Mouse (Mus musculus): ENCODE data around the gene G6pc3. TPM values are rescaled to one million over a fixed set of nuclear protein-coding genes. Genes with fewer than 3 reads are reported as not detected.

Gene G6pc3
- polyA plus RNA-seq, 1 experiment from 2014 or later, result 28.6 TPM

GRCm38 (mm10) chr11:102227270-102228190 is 38.1 kb downstream of the G6pc3 start:
- Histone ChIP-seq H3K4me1 (replicated peaks; ENCODE audit: control insufficient read depth, insufficient read depth, low read length) (peaks cover 56% of the 10 kb centered on the region), H3K27ac (ENCODE audit: low read length) (no peak overlapping the region), H3K4me3 (ENCODE audit: low read length) (peak overlapping the region; percentile 17), H3K27me3 (ENCODE audit: control insufficient read depth, insufficient read depth, low read depth, low read length) (no peaks in the 10 kb centered on the region), H3K4me2 (ENCODE audit: low read depth, low read length) (peak overlapping the region; percentile 94), H3K36me3 (ENCODE audit: control insufficient read depth, insufficient read depth, low read length) (no peaks in the 10 kb centered on the region), H3K9me3 (ENCODE audit: control insufficient read depth, low read length) (no peaks in the 10 kb centered on the region), H3K9ac (ENCODE audit: low read length) (0 out of 2 replicates have a peak overlapping the region, but pooled peaks have one; percentile 38)
- no peak for ATAC-seq (ENCODE audit: low read depth)
- 22% methylated on average over 12 of the region's 12 CpGs for WGBS

GRCm38 (mm10) chr11:102228191-102228545 is 38.7 kb downstream of the G6pc3 start:
- 25% methylated on average over 9 of the region's 9 CpGs for WGBS
- Histone ChIP-seq H3K27me3 (ENCODE audit: control insufficient read depth, insufficient read depth, low read depth, low read length) (no peaks in the 10 kb centered on the region), H3K9ac (ENCODE audit: low read length) (0 out of 2 replicates have a peak overlapping the region, but pooled peaks have one; percentile 38), H3K9me3 (ENCODE audit: control insufficient read depth, low read length) (no peaks in the 10 kb centered on the region), H3K4me2 (ENCODE audit: low read depth, low read length) (peak overlapping the region; percentile 94), H3K4me3 (ENCODE audit: low read length) (peak overlapping the region; percentile 17), H3K27ac (ENCODE audit: low read length) (no peak overlapping the region), H3K36me3 (ENCODE audit: control insufficient read depth, insufficient read depth, low read length) (no peaks in the 10 kb centered on the region), H3K4me1 (replicated peaks; ENCODE audit: control insufficient read depth, insufficient read depth, low read length) (peaks cover 52% of the 10 kb centered on the region)
- no peak for ATAC-seq (ENCODE audit: low read depth)

GRCm38 (mm10) chr11:102228646-102229268 is 39.3 kb downstream of the G6pc3 start:
- H3K27me3 ChIP-seq (ENCODE audit: control insufficient read depth, insufficient read depth, low read depth, low read length), result no peaks in the 10 kb centered on the region
- H3K4me1 ChIP-seq (replicated peaks; ENCODE audit: control insufficient read depth, insufficient read depth, low read length), result peaks cover 48% of the 10 kb centered on the region
- no peak overlapping the region for H3K27ac ChIP-seq (ENCODE audit: low read length)
- WGBS, result 15% methylated on average over 7 of the region's 7 CpGs
- peak overlapping the region; percentile 94 for H3K4me2 ChIP-seq (ENCODE audit: low read depth, low read length)
- no peaks in the 10 kb centered on the region for H3K36me3 ChIP-seq (ENCODE audit: control insufficient read depth, insufficient read depth, low read length)
- H3K4me3 ChIP-seq (ENCODE audit: low read length), result peak overlapping the region; percentile 89
- H3K9me3 ChIP-seq (ENCODE audit: control insufficient read depth, low read length), result no peaks in the 10 kb centered on the region
- H3K9ac ChIP-seq (ENCODE audit: low read length), result peak overlapping the region; percentile 89
- no peak for ATAC-seq (ENCODE audit: low read depth)

GRCm38 (mm10) chr11:102229331-102229953 is 40.0 kb downstream of the G6pc3 start:
- H3K27ac ChIP-seq (ENCODE audit: low read length), result peak overlapping the region; percentile 63
- ATAC-seq (ENCODE audit: low read depth), result peak; percentile 40
- WGBS, result under 1% methylated on average over 28 of the region's 47 CpGs
- H3K4me2 ChIP-seq (ENCODE audit: low read depth, low read length), result peak overlapping the region; percentile 94
- no peaks in the 10 kb centered on the region for H3K27me3 ChIP-seq (ENCODE audit: control insufficient read depth, insufficient read depth, low read depth, low read length)
- no peaks in the 10 kb centered on the region for H3K9me3 ChIP-seq (ENCODE audit: control insufficient read depth, low read length)
- H3K4me3 ChIP-seq (ENCODE audit: low read length), result peak overlapping the region; percentile 89
- peak overlapping the region; percentile 89 for H3K9ac ChIP-seq (ENCODE audit: low read length)
- H3K4me1 ChIP-seq (replicated peaks; ENCODE audit: control insufficient read depth, insufficient read depth, low read length), result peaks cover 45% of the 10 kb centered on the region
- no peaks in the 10 kb centered on the region for H3K36me3 ChIP-seq (ENCODE audit: control insufficient read depth, insufficient read depth, low read length)

DNA sequence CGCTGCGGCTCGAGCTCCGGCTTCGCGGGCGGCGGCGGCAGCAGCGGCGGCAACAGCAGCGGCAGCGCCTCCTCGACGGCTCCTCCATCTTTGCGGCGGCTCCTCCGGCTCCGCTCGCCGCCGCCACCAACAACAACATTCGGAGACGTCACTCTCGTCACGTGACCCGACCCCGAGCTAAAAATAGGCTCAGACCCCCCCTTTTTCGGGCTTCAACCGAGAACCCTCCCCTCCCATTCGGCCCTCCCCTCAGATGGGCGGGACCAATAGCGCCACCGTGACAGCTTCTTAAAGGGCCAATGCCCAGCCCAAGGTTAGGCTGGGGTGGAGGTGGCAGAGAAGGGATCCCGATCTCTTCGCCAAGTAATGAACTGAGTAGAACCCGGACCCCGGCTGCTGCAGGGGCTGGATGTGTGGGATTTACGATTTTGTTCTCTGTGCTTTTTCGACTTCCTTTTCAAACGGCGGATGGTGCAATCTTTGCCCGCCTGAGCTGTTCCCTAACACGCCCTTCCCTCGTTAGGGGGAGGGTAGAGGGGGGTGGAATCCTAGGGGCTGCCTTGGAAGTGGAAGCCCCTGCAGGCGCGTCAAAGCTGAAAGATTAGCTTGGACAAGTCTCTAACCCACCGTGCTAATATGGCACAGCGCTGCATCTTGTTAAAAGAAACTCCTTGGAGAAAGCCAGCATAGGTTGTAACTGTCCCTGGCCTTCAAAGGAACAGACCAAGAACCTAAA is 40.8 kb downstream of the G6pc3 start, which contains the start of gene Hdac5:
TSS of gene Hdac5 (minus strand) at position 161 of the 736 bp plus-strand sequence.
- peak within 1 kb of the TSS; percentile 80 for H3K27ac ChIP-seq (ENCODE audit: low read length)
- no peaks in the 10 kb centered on the region for H3K27me3 ChIP-seq (ENCODE audit: control insufficient read depth, insufficient read depth, low read depth, low read length)
- H3K4me1 ChIP-seq (replicated peaks; ENCODE audit: control insufficient read depth, insufficient read depth, low read length), result peaks cover 38% of the 10 kb centered on the region
- WGBS, result under 1% methylated on average over 48 of the region's 49 CpGs
- peak within 1 kb of the TSS; percentile 89 for H3K9ac ChIP-seq (ENCODE audit: low read length)
- peak; percentile 92 for ATAC-seq (ENCODE audit: low read depth)
- peak within 1 kb of the TSS; percentile 89 for H3K4me3 ChIP-seq (ENCODE audit: low read length)
- peak within 1 kb of the TSS; percentile 94 for H3K4me2 ChIP-seq (ENCODE audit: low read depth, low read length)
- H3K36me3 ChIP-seq (ENCODE audit: control insufficient read depth, insufficient read depth, low read length), result no peaks in the 10 kb centered on the region
- H3K9me3 ChIP-seq (ENCODE audit: control insufficient read depth, low read length), result no peaks in the 10 kb centered on the region

DNA sequence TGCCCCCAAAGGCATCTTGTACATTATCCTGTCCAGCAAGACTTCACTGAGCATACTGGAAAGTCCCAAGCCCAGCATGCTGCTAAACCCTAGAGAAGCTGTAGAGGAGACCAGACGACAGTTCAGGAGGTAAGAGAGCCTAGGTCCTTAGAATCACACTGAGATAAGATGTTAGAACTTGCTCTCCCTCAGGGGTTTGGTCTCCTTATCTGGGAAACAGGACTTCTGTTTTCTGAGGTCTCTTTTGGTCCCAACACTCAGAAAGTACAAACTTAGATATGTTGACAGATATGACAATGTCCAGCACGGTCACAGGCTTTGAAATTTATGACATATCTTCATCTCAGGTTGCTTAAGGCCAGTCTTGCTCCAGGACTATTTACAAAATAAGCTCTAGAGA is 46.6 kb downstream of the G6pc3 start:
- no peaks in the 10 kb centered on the region for H3K36me3 ChIP-seq (ENCODE audit: control insufficient read depth, insufficient read depth, low read length)
- no peaks in the 10 kb centered on the region for H3K9me3 ChIP-seq (ENCODE audit: control insufficient read depth, low read length)
- no peak overlapping the region for H3K27ac ChIP-seq (ENCODE audit: low read length)
- H3K27me3 ChIP-seq (ENCODE audit: control insufficient read depth, insufficient read depth, low read depth, low read length), result no peaks in the 10 kb centered on the region
- no peak overlapping the region for H3K4me3 ChIP-seq (ENCODE audit: low read length)
- H3K4me1 ChIP-seq (replicated peaks; ENCODE audit: control insufficient read depth, insufficient read depth, low read length), result no peaks in the 10 kb centered on the region
- no peak overlapping the region for H3K4me2 ChIP-seq (ENCODE audit: low read depth, low read length)
- 44% methylated on average over 2 of the region's 2 CpGs for WGBS
- no peak for ATAC-seq (ENCODE audit: low read depth)
- no peak overlapping the region for H3K9ac ChIP-seq (ENCODE audit: low read length)

- no peak for ATAC-seq (ENCODE audit: low read depth)
- H3K36me3 ChIP-seq (ENCODE audit: control insufficient read depth, insufficient read depth, low read length), result no peaks in the 10 kb centered on the region
- H3K9me3 ChIP-seq (ENCODE audit: control insufficient read depth, low read length), result no peaks in the 10 kb centered on the region
- no peak overlapping the region for H3K9ac ChIP-seq (ENCODE audit: low read length)
- 70% methylated on average over 6 of the region's 6 CpGs for WGBS
- H3K27me3 ChIP-seq (ENCODE audit: control insufficient read depth, insufficient read depth, low read depth, low read length), result no peaks in the 10 kb centered on the region
- H3K4me2 ChIP-seq (ENCODE audit: low read depth, low read length), result no peak overlapping the region
- no peak overlapping the region for H3K27ac ChIP-seq (ENCODE audit: low read length)
- H3K4me1 ChIP-seq (replicated peaks; ENCODE audit: control insufficient read depth, insufficient read depth, low read length), result peaks cover 10% of the 10 kb centered on the region
- H3K4me3 ChIP-seq (ENCODE audit: low read length), result no peak overlapping the region
Observed at GRCm38 (mm10) chr11:102240636-102241035, 51.2 kb downstream of the G6pc3 start.

DNA sequence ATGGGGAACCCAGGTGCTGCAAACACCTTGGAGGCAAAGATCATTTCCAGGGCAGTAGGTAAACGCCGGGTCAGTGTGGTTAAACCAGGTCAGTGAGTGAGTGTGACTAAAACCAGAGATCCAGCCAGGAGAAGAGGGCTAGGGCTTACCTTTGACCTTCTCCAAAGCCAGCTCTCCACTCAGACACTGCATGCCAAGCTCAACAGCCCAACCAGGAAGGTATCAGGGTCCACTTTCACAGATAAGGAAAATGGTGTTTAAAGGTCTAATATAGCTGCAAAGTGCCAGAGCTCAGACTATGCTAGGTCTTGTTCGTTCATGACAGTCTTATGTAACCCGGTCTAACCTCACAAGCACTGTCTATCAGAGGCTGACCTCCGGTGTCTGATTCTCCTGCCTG is 51.8 kb downstream of the G6pc3 start:
- no peaks in the 10 kb centered on the region for H3K9me3 ChIP-seq (ENCODE audit: control insufficient read depth, low read length)
- no peak overlapping the region for H3K4me3 ChIP-seq (ENCODE audit: low read length)
- no peak overlapping the region for H3K27ac ChIP-seq (ENCODE audit: low read length)
- no peak for ATAC-seq (ENCODE audit: low read depth)
- peaks cover 12% of the 10 kb centered on the region for H3K4me1 ChIP-seq (replicated peaks; ENCODE audit: control insufficient read depth, insufficient read depth, low read length)
- H3K9ac ChIP-seq (ENCODE audit: low read length), result no peak overlapping the region
- H3K4me2 ChIP-seq (ENCODE audit: low read depth, low read length), result no peak overlapping the region
- 74% methylated on average over 5 of the region's 5 CpGs for WGBS
- no peaks in the 10 kb centered on the region for H3K36me3 ChIP-seq (ENCODE audit: control insufficient read depth, insufficient read depth, low read length)
- H3K27me3 ChIP-seq (ENCODE audit: control insufficient read depth, insufficient read depth, low read depth, low read length), result no peaks in the 10 kb centered on the region

All from lung, embryonic 16.5 days (tissue).